34 mouse cellular contexts compared by ENCODE assay signal in genomic region chr1:185173641-185174040, GRCm38 (mm10).
"Had no signal": no experiment of that assay in that cellular context is flagged by ENCODE, and none has a peak within 500 bp of the region (broad histone marks: within the 10 kb centered on the region; RNA-seq: fewer than 3 reads in every experiment).

No protein-coding gene starts in this region.

- H3K27me3 ChIP-seq: heart, embryonic 12.5 days; heart, embryonic 13.5 days; heart, embryonic 15.5 days; hindbrain, embryonic 12.5 days; hindbrain, embryonic 13.5 days; hindbrain, embryonic 15.5 days; intestine, embryonic 15.5 days; kidney, embryonic 15.5 days had no signal

- H3K9ac ChIP-seq: heart, embryonic 12.5 days; heart, embryonic 13.5 days; heart, embryonic 15.5 days; hindbrain, embryonic 12.5 days; hindbrain, embryonic 13.5 days; hindbrain, embryonic 14.5 days; hindbrain, embryonic 15.5 days; intestine, embryonic 15.5 days; kidney, embryonic 15.5 days had no signal

- DNase-seq: heart, postnatal 10 days; heart, postnatal 14 days; heart, postnatal 36 days; heart, postnatal 4 days; kidney, adult 11 months; kidney, adult 18-20 months; kidney, adult 2 months; kidney, adult 8-10 months; kidney, adult 9 months; kidney, postnatal 10 days; kidney, postnatal 14 days; kidney, postnatal 25 days; kidney, postnatal 36 days; kidney, postnatal 4 days; layer of hippocampus, adult 9-11 months; layer of hippocampus, postnatal 36 days had no signal

- H3K27ac ChIP-seq: heart, embryonic 13.5 days; heart, embryonic 15.5 days; hindbrain, embryonic 10.5 days; hindbrain, embryonic 12.5 days; hindbrain, embryonic 13.5 days; hindbrain, embryonic 14.5 days; hindbrain, embryonic 15.5 days; hindbrain, postnatal 0 days; intestine, embryonic 15.5 days; kidney, embryonic 15.5 days; kidney, postnatal 0 days; layer of hippocampus, adult 2 months had no signal

- H3K4me2 ChIP-seq: heart, embryonic 11.5 days; heart, embryonic 12.5 days; heart, embryonic 13.5 days; heart, embryonic 15.5 days; hindbrain, embryonic 12.5 days; hindbrain, embryonic 13.5 days; hindbrain, embryonic 14.5 days; hindbrain, embryonic 15.5 days; intestine, embryonic 15.5 days; kidney, embryonic 15.5 days had no signal

- H3K4me1 ChIP-seq: heart, embryonic 12.5 days; heart, embryonic 13.5 days; heart, embryonic 15.5 days; hindbrain, embryonic 10.5 days; hindbrain, embryonic 12.5 days; hindbrain, embryonic 13.5 days; hindbrain, embryonic 15.5 days; intestine, embryonic 15.5 days; kidney, embryonic 15.5 days had no signal

- H3K4me3 ChIP-seq: heart, embryonic 12.5 days; heart, embryonic 13.5 days; heart, embryonic 15.5 days; hindbrain, embryonic 10.5 days; hindbrain, embryonic 12.5 days; hindbrain, embryonic 13.5 days; hindbrain, embryonic 15.5 days; intestine, embryonic 15.5 days; kidney, embryonic 15.5 days; layer of hippocampus, adult 2 months had no signal

- H3K36me3 ChIP-seq: heart, embryonic 12.5 days; heart, embryonic 13.5 days; heart, embryonic 15.5 days; hindbrain, embryonic 10.5 days; hindbrain, embryonic 12.5 days; hindbrain, embryonic 13.5 days; hindbrain, embryonic 15.5 days; intestine, embryonic 15.5 days; kidney, embryonic 15.5 days had no signal

- ATAC-seq: hindbrain, embryonic 16.5 days; hindbrain, postnatal 0 days; inflammation-experienced regulatory T-cells, adult 6 months; intestine, embryonic 15.5 days; intestine, embryonic 16.5 days; intestine, postnatal 0 days had no signal

- H3K9me3 ChIP-seq: heart, embryonic 15.5 days; hindbrain, embryonic 10.5 days; hindbrain, embryonic 12.5 days; hindbrain, embryonic 13.5 days; hindbrain, embryonic 15.5 days; intestine, embryonic 15.5 days; kidney, embryonic 15.5 days had no signal
